Mouse (Mus musculus) bone marrow, adult 2 months (tissue): ENCODE data around the gene Asf1b.

Experiments used
- CTCF ChIP-seq: fragments of 200-500 bp; IDR thresholded peaks from 2 replicates; pipeline ENCODE4 v1.5.1; 2011; ENCODE audit warnings: low read length, control low read depth; ENCODE audit not compliant: control insufficient read depth, insufficient read depth
- POLR2A ChIP-seq: fragments of 200-500 bp; IDR thresholded peaks from 2 replicates; pipeline ENCODE4 v1.6.1; 2011; ENCODE audit warnings: low read depth, mild to moderate bottlenecking, control low read depth, low read length, borderline replicate concordance; ENCODE audit not compliant: control insufficient read depth

DNA sequence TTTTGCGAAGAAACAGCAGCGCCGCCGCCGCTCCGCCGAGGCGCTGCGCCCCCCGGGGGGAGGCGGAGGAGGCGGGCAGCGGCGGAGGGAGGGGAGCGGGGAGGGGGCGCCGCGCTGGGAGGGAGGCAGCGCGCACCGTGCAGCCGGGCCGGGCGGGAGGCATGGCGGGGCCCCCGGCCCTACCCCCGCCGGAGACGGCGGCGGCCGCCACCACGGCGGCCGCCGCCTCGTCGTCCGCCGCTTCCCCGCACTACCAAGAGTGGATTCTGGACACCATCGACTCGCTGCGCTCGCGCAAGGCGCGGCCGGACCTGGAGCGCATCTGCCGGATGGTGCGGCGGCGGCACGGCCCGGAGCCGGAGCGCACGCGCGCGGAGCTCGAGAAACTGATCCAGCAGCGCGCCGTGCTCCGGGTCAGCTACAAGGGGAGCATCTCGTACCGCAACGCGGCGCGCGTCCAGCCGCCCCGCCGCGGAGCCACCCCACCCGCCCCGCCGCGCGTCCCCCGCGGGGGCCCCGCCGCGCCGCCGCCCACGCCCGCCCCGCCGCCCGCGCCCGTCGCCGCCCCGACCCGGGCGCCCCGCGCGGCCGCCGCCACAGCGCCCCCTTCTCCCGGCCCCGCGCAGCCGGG is 42.3 kb downstream of the Asf1b start, which contains the start of gene Samd1:
- TF ChIP-seq CTCF (no peak), POLR2A (peak; percentile 27; the same call in 1 of the 2 replicates)
